Mouse (Mus musculus) MEL (cell line): ENCODE measurements around the gene Trp73. TPM values are rescaled to one million over a fixed set of nuclear protein-coding genes. Genes with fewer than 3 reads are reported as not detected.

Experiments used
- DNase-seq: peaks from one replicate; pipeline ENCODE4 v3.0.0; 2011; ENCODE audit warnings: low read depth, low spot score
- H3K27ac ChIP-seq: 2 replicates; pipeline ENCODE4 v1.5.1; 2012; ENCODE audit warnings: low read depth, mild to moderate bottlenecking, control low read depth, low read length, moderate library complexity; ENCODE audit not compliant: control insufficient read depth
- H3K27me3 ChIP-seq, 2 experiments: fragments of 150-350 bp in 1 of 2; sonication (generic) in 1 of 2; 2 replicates each; pipeline ENCODE4 v1.6.1; 2012; ENCODE audit warnings: low read length in 2 of 2, mild to moderate bottlenecking in 2 of 2, improper control_type of control experiment in 1 of 2, moderate library complexity in 1 of 2; ENCODE audit not compliant: insufficient read depth in 2 of 2, control insufficient read depth in 1 of 2
- H3K36me3 ChIP-seq, 2 experiments: 2 replicates each; pipeline ENCODE4 v1.6.1; 2012 to 2014; ENCODE audit warnings: low read length in 2 of 2, improper control_type of control experiment in 1 of 2, inconsistent platforms in 1 of 2, mild to moderate bottlenecking in 1 of 2; ENCODE audit not compliant: insufficient read depth in 2 of 2, control insufficient read depth in 1 of 2
- H3K4me1 ChIP-seq, 2 experiments: fragments of 150-350 bp in 1 of 2; sonication (generic) in 1 of 2; 2 replicates each; pipeline ENCODE4 v1.6.1; 2012; ENCODE audit warnings: low read length in 2 of 2, improper control_type of control experiment in 1 of 2, mild to moderate bottlenecking in 1 of 2; ENCODE audit not compliant: insufficient read depth in 2 of 2, control insufficient read depth in 1 of 2
- H3K4me3 ChIP-seq, 2 experiments: fragments of 150-350 bp in 1 of 2; sonication (generic) in 1 of 2; 2 replicates each; pipeline ENCODE4 v1.5.1; 2012; ENCODE audit warnings: low read depth in 2 of 2, low read length in 2 of 2, mild to moderate bottlenecking in 2 of 2, moderate library complexity in 2 of 2, control low read depth in 1 of 2, improper control_type of control experiment in 1 of 2; ENCODE audit not compliant: control insufficient read depth in 1 of 2, insufficient read depth in 1 of 2
- H3K79me2 ChIP-seq: 2 replicates; pipeline ENCODE4 v1.6.1; 2012; ENCODE audit warnings: mild to moderate bottlenecking, low read length, moderate library complexity; ENCODE audit not compliant: control insufficient read depth, poor library complexity, insufficient read depth
- H3K9ac ChIP-seq: 2 replicates; pipeline ENCODE4 v1.6.1; 2012; ENCODE audit warnings: low read depth, mild to moderate bottlenecking, control low read depth, low read length, moderate library complexity; ENCODE audit not compliant: control insufficient read depth, poor library complexity, severe bottlenecking
- H3K9me3 ChIP-seq: fragments of 150-350 bp; sonication (generic); replicated peaks from 2 replicates; pipeline ENCODE4 v1.6.1; 2012; ENCODE audit warnings: mild to moderate bottlenecking, low read length, improper control_type of control experiment, moderate library complexity; ENCODE audit not compliant: insufficient read depth
- CHD1 ChIP-seq: IDR thresholded peaks from 2 replicates; pipeline ENCODE4 v1.6.1; 2012; ENCODE audit warnings: low read depth, mild to moderate bottlenecking, inconsistent platforms, low read length, improper control_type of control experiment
- CHD2 ChIP-seq: IDR thresholded peaks from 2 replicates; pipeline ENCODE4 v1.6.1; 2011; ENCODE audit warnings: low read length, improper control_type of control experiment
- CTCF ChIP-seq, 3 experiments: IDR thresholded peaks in 2 of 3; conservative IDR thresholded peaks in 1 of 3; 2 replicates each; pipeline ENCODE4 v1.5.1; 2011 to 2012; ENCODE audit warnings: low read length in 3 of 3, low read depth in 2 of 3, mild to moderate bottlenecking in 2 of 3, improper control_type of control experiment in 1 of 3, inconsistent platforms in 1 of 3, mixed read lengths in 1 of 3, moderate library complexity in 1 of 3; ENCODE audit not compliant: control insufficient read depth in 1 of 3, insufficient read depth in 1 of 3, poor library complexity in 1 of 3, severe bottlenecking in 1 of 3
- E2F4 ChIP-seq: IDR thresholded peaks from 2 replicates; pipeline ENCODE4 v1.6.1; 2011; ENCODE audit warnings: low read depth, low read length, improper control_type of control experiment, borderline replicate concordance
- EP300 ChIP-seq, 2 experiments: IDR thresholded peaks; 2 replicates each; pipeline ENCODE4 v1.6.1; 2011; ENCODE audit warnings: improper control_type of control experiment in 2 of 2, low read length in 2 of 2, low read depth in 1 of 2, mild to moderate bottlenecking in 1 of 2
- HCFC1 ChIP-seq: IDR thresholded peaks from 2 replicates; pipeline ENCODE4 v1.6.1; 2012; ENCODE audit warnings: low read depth, mild to moderate bottlenecking, inconsistent platforms, low read length, improper control_type of control experiment, moderate library complexity
- KAT2A ChIP-seq: conservative IDR thresholded peaks from 2 replicates; pipeline ENCODE4 v1.6.1; 2012; ENCODE audit warnings: low read depth, low read length, improper control_type of control experiment, inconsistent platforms
- MAFK ChIP-seq: IDR thresholded peaks from 2 replicates; pipeline ENCODE4 v1.6.1; 2011; ENCODE audit warnings: low read depth, mild to moderate bottlenecking, low read length, improper control_type of control experiment, borderline replicate concordance
- MAX ChIP-seq: IDR thresholded peaks from 2 replicates; pipeline ENCODE4 v1.6.1; 2011; ENCODE audit warnings: low read length, improper control_type of control experiment
- MXI1 ChIP-seq: IDR thresholded peaks from 2 replicates; pipeline ENCODE4 v1.6.1; 2011; ENCODE audit warnings: mild to moderate bottlenecking, low read depth, low read length, improper control_type of control experiment
- MYC ChIP-seq: IDR thresholded peaks from 2 replicates; pipeline ENCODE4 v1.6.1; 2011; ENCODE audit warnings: low read depth, mild to moderate bottlenecking, low read length, improper control_type of control experiment, moderate library complexity
- POLR2AphosphoS2 ChIP-seq: IDR thresholded peaks from 2 replicates; pipeline ENCODE4 v1.6.1; 2011; ENCODE audit warnings: low read length, improper control_type of control experiment
- RAD21 ChIP-seq: IDR thresholded peaks from 2 replicates; pipeline ENCODE4 v1.6.1; 2011; ENCODE audit warnings: mild to moderate bottlenecking, low read depth, low read length, improper control_type of control experiment
- SIN3A ChIP-seq: IDR thresholded peaks from 2 replicates; pipeline ENCODE4 v1.6.1; 2012; ENCODE audit warnings: low read length, improper control_type of control experiment, inconsistent platforms
- TAL1 ChIP-seq: IDR thresholded peaks from 2 replicates; pipeline ENCODE4 v1.6.1; 2012; ENCODE audit warnings: mild to moderate bottlenecking, inconsistent platforms, low read length, moderate library complexity, mixed read lengths
- TBP ChIP-seq: IDR thresholded peaks from 2 replicates; pipeline ENCODE4 v1.8.0; 2011; ENCODE audit warnings: low read depth, low read length, improper control_type of control experiment
- ZKSCAN1 ChIP-seq: IDR thresholded peaks from 2 replicates; pipeline ENCODE4 v1.6.1; 2012; ENCODE audit warnings: low read depth, mild to moderate bottlenecking, inconsistent platforms, low read length, improper control_type of control experiment, moderate library complexity
- polyA plus RNA-seq, 2 experiments: library from polyadenylated mRNA; stranded (reverse) in 1 of 2; unstranded in 1 of 2; fragments of >175 nt in 1 of 2; fragments of >200 nt in 1 of 2; gene quantifications; 2 replicates each; pipeline versions ENCODE4 v1.2.1 to v1.2.4; 2012; ENCODE audit warnings: low replicate concordance in 2 of 2, low read depth in 1 of 2; ENCODE audit not compliant: insufficient read length in 2 of 2, insufficient read depth in 1 of 2, missing spikeins in 1 of 2
- total RNA-seq: library from RNA; depleted of rRNA; stranded (reverse); fragments of 300-350 nt; gene quantifications from 2 replicates; pipeline ENCODE4 v1.2.3, GENCODE M21; 2012

Trp73 gene
- total and polyA plus RNA-seq, 3 experiments = 0.03 to 0.04 TPM; not detected in 1

GRCm38 (mm10) chr4:154051401-154051800 is 88.6 kb downstream of the Trp73 start:
- DNase-seq = no peak

GRCm38 (mm10) chr4:154045837-154046236 is 94.2 kb downstream of the Trp73 start:
- Histone ChIP-seq H3K4me1 (no peaks in the 10 kb centered on the region), H3K27ac (no peak overlapping the region), H3K79me2 (no peaks in the 10 kb centered on the region), H3K36me3 (no peaks in the 10 kb centered on the region), H3K4me3 (no peak overlapping the region), H3K9ac (no peak overlapping the region), H3K27me3 (no peaks in the 10 kb centered on the region), H3K9me3 (no peaks in the 10 kb centered on the region)
- TF ChIP-seq MAX = no peak
- no peak for TF ChIP-seq CHD1
- no peak for TF ChIP-seq KAT2A
- peak; percentile 32 to 57 (median 39) for TF ChIP-seq CTCF (IDR thresholded peaks at IDR 0.05 in 2 of 3, conservative IDR thresholded peaks at IDR 0.05 in 1 of 3; ENCODE audit: control insufficient read depth in 1 of 3, insufficient read depth in 1 of 3, low read depth in 2 of 3, low read length in 3 of 3, poor library complexity in 1 of 3, severe bottlenecking in 1 of 3)
- DNase-seq = no peak

More at GRCm38 (mm10) chr4:154051401-154051800, 88.6 kb downstream of the Trp73 start:
- no peaks in the 10 kb centered on the region for H3K9me3 ChIP-seq
- H3K27ac ChIP-seq = no peak overlapping the region
- TF ChIP-seq E2F4 (no peak), MYC (no peak), MXI1 (no peak), TAL1 (no peak), POLR2AphosphoS2 (no peak), RAD21 (no peak), MAX (no peak)
- H3K9ac ChIP-seq = no peak overlapping the region
- H3K4me1 ChIP-seq = no peaks in the 10 kb centered on the region
- no peaks in the 10 kb centered on the region for H3K79me2 ChIP-seq
- H3K4me3 ChIP-seq = no peak overlapping the region
- no peaks in the 10 kb centered on the region for H3K27me3 ChIP-seq
- no peaks in the 10 kb centered on the region for H3K36me3 ChIP-seq

GRCm38 (mm10) chr4:154042577-154042976 is 97.4 kb downstream of the Trp73 start, which contains the start of gene Ccdc27:
Ccdc27 (minus strand) TSS chr4:154042677.
- Histone ChIP-seq H3K4me1 (no peaks in the 10 kb centered on the region), H3K27ac (no peak within 1 kb of the TSS), H3K36me3 (no peaks in the 10 kb centered on the region), H3K9me3 (no peaks in the 10 kb centered on the region), H3K27me3 (no peaks in the 10 kb centered on the region), H3K4me3 (no peak within 1 kb of the TSS), H3K79me2 (no peaks in the 10 kb centered on the region), H3K9ac (no peak within 1 kb of the TSS)
- no peak for TF ChIP-seq ZKSCAN1
- no peak for TF ChIP-seq TBP
- TF ChIP-seq SIN3A = no peak
- TF ChIP-seq MYC = no peak
- TF ChIP-seq MAX = no peak
- no peak for TF ChIP-seq MAFK
- TF ChIP-seq EP300 (IDR thresholded peaks at IDR 0.05; ENCODE audit: low read depth in 1 of 2, low read length in 2 of 2) = no peak
- no peak for TF ChIP-seq CHD2
- TF ChIP-seq HCFC1 = no peak
- DNase-seq = no peak
